Mouse (Mus musculus): ENCODE data around the gene Rbbp9.

Gene Rbbp9

GRCm38 (mm10) chr2:144550529-144550928 lies at the start of gene Rbbp9:
Gene Rbbp9 (minus strand): TSS chr2:144550869.
- peak; percentile 41 for DNase-seq (ENCODE audit: low spot score)

DNA sequence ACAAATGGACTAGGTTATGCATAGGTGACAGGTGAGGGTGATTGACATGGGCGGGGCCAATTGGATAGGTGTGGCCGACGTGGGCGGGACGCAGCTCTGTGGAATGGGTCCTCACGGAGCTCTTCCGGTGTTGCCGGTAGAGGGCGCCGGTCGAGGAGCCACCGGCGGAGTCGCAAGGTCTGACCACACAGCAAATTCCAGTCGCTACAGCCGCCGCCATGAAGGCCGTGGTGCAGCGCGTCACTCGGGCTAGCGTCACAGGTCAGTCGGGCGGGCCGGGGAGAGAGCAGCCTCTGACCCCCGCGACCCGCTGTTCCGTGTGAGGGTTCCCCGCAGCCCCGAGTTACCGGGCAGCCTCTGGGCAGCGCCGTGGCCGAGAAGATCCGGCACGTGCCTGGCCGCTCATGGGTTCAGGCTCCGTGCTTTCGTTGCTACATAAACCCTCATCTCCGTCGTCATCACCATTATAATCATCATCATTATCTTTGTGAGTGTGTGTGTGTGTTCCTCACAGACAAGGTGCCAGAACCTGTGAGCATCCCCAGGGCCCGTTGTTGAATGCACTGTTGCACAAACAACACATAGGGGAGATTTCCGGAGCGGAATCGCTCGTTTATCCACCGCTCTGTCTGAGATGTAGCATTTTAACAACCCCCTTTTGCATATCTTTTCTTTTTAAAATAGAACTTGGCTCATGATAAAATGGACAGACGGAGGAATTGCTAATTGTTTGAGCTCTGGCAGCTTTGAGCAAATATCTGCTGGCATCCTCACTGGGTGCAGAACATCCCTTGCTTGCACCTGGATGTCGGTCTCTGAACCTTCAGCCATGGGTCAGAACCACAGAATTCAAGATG lies 49.4 kb upstream of the Rbbp9 start, which contains the start of gene Dtd1:
Dtd1 (plus strand) TSS at position 67 of the 857 bp plus-strand sequence.
- peak; percentile 83 for DNase-seq (ENCODE audit: low spot score)

DNA sequence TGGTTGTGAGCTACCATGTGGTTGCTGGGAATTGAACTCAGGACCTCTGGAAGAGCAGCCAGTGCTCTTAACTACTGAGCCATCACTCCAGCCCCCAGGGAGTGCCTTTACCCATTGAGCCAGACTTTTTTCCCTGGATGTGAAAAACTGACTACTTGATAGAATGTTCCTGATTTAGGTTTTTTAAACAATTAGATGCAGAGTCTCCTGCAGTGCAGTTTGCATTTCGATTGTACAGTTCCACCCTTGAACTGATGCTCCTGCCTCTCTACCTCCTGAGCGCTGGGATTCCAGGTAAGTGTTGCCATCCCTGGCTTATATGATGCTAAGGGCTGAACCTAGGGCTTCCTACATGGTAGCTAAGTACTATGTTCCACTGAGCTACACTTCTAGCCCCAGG lies 47.3 kb upstream of the Rbbp9 start:
- no peak for DNase-seq (ENCODE audit: low spot score)

GRCm38 (mm10) chr2:144593951-144594651 lies 43.4 kb upstream of the Rbbp9 start, which contains the start of gene Smim26:
Gene Smim26 (plus strand): TSS chr2:144594054.
- peak; percentile 69 for DNase-seq (ENCODE audit: low spot score)

- peak; percentile 5 for DNase-seq (ENCODE audit: low spot score)
Observed at GRCm38 (mm10) chr2:144593036-144593435, 42.4 kb upstream of the Rbbp9 start.

- no peak for DNase-seq (ENCODE audit: low spot score)
Observed at GRCm38 (mm10) chr2:144588723-144589122, 38.1 kb upstream of the Rbbp9 start.

- DNase-seq (ENCODE audit: low spot score), result peak; percentile 95
Observed at GRCm38 (mm10) chr2:144555820-144556552, 5.3 kb upstream of the Rbbp9 start, which contains the start of gene Sec23b. Gene Sec23b (plus strand): TSS chr2:144556229.

- DNase-seq (ENCODE audit: low spot score), result no peak
Observed at GRCm38 (mm10) chr2:144555286-144555819, 4.7 kb upstream of the Rbbp9 start.

GRCm38 (mm10) chr2:144553905-144554304 lies 3.2 kb upstream of the Rbbp9 start:
- DNase-seq (ENCODE audit: low spot score), result no peak

DNA sequence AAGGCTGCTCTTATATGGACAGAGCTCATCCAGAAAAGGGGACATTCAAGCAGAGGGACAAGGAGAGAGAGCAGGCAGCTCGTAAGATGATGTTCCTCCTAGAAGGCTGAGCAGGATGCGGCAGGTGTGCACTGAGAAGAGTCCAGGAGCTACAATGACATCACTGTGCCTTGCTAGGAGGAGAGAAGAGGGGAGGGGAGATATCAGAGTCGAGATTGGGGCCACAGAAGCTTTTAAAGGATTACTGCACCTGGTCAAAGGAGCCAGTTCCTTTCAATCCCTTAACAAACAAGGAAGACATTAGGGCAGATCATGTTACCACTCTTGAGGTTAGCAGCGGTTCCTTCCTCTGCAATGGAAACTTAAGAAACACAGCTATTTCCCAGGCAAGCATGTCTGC lies 3.1 kb downstream of the Rbbp9 start:
- DNase-seq (ENCODE audit: low spot score), result no peak

- no peak for DNase-seq (ENCODE audit: low spot score)
Observed at GRCm38 (mm10) chr2:144545481-144545880, 5.2 kb downstream of the Rbbp9 start.

DNA sequence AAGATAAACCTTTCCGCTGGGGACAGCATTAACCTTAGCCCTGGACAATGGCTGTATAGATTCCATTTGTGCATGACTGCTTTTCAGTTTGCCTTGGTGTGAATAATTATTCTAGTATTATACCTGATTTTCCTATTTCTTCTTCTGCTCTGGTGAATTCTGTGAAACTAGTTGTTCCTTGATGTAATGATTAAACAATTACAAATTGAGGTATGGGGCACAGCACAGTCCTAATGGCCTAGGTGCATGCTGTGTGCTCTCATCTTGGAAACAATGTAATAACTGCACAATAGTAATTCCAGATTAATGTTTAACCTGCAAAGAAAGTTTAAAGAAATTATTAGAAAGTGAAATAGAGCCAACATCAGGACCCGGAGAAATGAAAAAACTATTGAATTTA lies 5.6 kb downstream of the Rbbp9 start:
- DNase-seq (ENCODE audit: low spot score), result no peak

GRCm38 (mm10) chr2:144544630-144545029 lies 6.0 kb downstream of the Rbbp9 start:
- DNase-seq (ENCODE audit: low spot score), result no peak

- DNase-seq (ENCODE audit: low spot score), result no peak
Observed at GRCm38 (mm10) chr2:144543670-144544069, 7.0 kb downstream of the Rbbp9 start.

GRCm38 (mm10) chr2:144541246-144541645 lies 9.4 kb downstream of the Rbbp9 start:
- no peak for DNase-seq (ENCODE audit: low spot score)

DNA sequence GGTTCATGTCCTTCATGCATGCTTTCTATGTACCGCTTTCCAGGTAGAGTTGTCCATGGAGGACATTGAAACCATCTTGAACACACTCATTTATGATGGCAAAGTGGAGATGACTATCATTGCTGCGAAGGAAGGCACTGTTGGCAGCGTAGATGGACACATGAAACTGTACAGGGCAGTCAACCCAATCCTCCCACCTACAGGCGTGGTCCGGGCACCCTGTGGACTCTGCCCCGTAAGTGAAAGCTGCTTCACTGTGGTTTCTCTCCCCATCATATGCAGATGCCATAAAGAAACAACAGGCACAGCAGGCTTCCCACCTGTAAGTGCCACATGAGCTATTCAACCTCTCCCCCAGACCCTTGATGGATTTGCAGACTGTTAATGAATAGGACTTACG lies 13.5 kb downstream of the Rbbp9 start:
- no peak for DNase-seq (ENCODE audit: low spot score)

- no peak for DNase-seq (ENCODE audit: low spot score)
Observed at GRCm38 (mm10) chr2:144527821-144528174, 22.9 kb downstream of the Rbbp9 start.

DNA sequence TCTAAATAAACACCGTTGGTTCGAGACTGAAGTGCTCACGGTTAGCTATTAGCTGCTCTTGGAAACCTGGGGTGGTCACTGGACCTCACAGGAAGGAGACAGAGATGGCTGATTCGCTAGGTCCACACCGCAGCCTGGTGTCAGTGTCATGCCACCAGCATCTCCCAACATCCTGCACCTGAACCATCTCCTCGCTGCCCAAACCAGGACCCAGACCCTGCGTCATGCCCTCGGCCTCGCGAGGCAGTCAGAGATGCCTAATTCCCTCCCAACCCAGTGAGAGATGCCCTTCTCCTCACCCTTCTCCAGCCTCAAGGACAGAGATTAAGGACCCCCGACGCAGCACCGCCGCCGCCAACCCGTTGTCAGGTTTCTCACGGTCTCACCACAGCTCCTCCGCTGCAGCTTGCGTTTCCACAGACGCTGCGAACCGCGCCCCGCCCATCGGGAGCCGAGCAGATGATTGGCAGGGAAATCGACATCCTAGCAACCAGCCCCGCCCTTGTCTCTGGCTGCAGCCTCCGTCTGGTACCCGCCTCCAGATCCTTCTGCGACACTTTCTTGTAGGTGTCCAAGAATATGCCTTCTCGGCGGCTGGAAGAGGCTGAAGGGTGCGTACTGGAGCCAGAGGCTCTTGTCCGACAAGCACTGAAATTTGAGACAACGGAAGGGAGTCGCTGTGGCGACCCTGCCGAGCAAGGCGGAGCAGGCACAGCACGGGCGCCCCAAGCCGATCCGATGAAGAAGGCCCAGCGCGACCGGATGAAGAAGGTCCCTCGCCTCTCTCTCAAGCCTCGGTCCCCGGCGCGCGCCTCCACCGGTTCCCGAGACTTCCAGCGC lies 23.5 kb downstream of the Rbbp9 start, which contains the start of the genes Dzank1 and Polr3f:
Dzank1 (minus strand) TSS at position 434 of the 840 bp plus-strand sequence.
Polr3f (plus strand) TSS at position 738 of the 840 bp plus-strand sequence.
- DNase-seq (ENCODE audit: low spot score), result peak; percentile 97

DNA sequence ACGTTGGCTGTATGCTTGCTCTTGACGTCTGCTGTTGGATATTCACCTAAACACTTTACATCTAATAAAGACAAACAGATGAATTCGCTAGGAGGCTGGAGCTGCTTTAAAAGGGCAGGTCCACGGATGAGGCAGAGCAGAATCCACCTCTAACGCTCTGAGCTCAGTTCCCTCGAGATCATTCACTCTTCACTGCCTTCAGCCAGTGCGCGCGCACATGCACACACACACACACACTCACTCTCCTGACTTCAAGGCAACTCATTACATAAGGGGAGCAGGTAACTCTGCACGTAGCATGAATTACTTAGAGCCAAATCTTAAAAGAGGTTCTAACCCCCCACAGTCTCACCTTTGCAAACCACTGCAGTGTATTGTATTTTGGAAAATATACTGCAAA lies 24.8 kb downstream of the Rbbp9 start:
- no peak for DNase-seq (ENCODE audit: low spot score)

- DNase-seq (ENCODE audit: low spot score), result no peak
Observed at GRCm38 (mm10) chr2:144519772-144520171, 30.9 kb downstream of the Rbbp9 start.

DNA sequence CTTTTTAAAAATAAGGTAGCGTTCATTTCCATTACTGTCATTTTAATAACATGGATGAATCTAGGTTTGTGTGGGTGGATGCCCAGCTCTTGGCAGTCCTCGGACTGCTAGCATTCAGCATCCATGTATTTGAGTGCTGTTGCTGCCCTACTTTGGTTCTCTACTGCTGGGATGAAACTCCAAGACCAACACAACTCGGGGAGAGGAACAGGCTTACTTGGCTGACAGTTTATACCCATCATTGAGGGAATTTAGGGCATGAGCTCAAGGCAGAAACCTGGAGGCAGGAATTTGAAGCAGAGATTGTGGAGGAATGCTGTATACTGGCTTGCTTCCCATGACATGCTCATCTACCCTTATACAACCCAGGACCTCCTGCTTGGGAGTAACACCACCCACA lies 36.0 kb downstream of the Rbbp9 start:
- no peak for DNase-seq (ENCODE audit: low spot score)

Measured in T-cell, adult 2 months (primary cell).